Mouse (Mus musculus): ENCODE measurements around the gene Ctdspl. TPM values are rescaled to one million over a fixed set of nuclear protein-coding genes. Genes with fewer than 3 reads are reported as not detected.

The Ctdspl gene
- polyA plus RNA-seq, 1 experiment from 2014 or later, result 3.1 TPM

DNA sequence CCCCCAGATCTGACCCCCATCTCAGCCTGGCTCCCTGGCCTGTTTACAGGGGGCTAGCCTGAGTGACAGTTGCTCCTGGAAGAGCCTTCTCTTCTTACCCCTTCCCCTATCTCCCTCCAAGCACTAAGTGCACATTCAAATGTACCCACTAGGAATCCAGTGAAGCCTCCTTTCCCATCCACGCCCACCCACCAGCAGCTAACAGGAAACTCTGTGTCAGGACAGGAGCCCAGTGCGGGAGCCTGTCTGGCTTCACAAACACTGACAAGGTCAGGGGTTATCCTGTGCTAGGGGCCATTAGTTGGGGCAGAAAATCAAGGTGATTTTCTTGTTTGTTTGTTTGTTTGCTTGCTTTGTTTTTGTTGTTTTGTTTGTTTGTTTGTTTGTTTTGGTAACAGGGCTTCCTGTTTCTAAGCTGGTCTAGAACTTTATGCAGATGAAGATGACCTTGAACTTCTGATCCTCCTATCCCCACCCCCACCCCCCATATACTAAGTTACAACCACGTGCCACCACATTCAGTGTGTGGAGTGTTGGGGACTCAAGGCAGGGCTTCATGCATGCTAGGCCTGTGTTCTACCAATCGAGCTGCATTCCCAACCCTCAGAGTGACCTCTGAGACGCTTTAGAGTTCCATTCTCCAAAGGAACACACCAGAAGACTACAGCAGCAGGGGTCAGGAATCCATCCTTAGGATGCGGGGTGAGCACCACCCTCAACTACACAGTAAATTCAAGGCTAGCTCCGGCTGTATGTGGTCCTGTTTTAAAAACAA lies 156.6 kb downstream of the Ctdspl start:
- no peak overlapping the region for H3K27ac ChIP-seq
- H3K4me3 ChIP-seq (ENCODE audit: inconsistent target), result no peak overlapping the region
- H3K79me2 ChIP-seq (ENCODE audit: inconsistent target), result no peaks in the 10 kb centered on the region
- 89% methylated on average over 7 of the region's 7 CpGs for WGBS (ENCODE audit: missing documents)
- H3K36me3 ChIP-seq (ENCODE audit: inconsistent target), result no peaks in the 10 kb centered on the region

DNA sequence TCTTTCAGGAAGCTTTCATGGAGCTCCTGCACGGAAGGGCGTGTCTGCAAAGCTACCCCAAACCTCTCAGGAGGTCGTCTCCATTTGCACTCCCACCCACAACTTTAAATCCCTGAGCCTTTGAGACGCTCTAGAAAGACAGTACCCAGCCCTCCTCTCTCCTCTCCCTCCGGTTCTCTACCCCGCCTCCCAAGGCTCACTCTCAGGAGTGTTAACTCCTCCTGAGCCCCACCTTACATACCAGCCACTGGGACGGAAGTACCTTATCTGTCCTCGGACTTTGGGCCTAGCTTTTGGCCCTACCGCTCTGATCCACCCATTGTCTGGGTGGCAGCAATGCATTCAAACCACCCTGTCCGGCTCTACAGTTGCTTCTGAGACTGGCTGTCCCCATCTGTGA lies 157.7 kb downstream of the Ctdspl start:
- 93% methylated on average over 10 of the region's 10 CpGs for WGBS (ENCODE audit: missing documents)
- H3K4me3 ChIP-seq (ENCODE audit: inconsistent target), result no peak overlapping the region
- H3K79me2 ChIP-seq (ENCODE audit: inconsistent target), result no peaks in the 10 kb centered on the region
- no peak overlapping the region for H3K27ac ChIP-seq
- H3K36me3 ChIP-seq (ENCODE audit: inconsistent target), result no peaks in the 10 kb centered on the region

DNA sequence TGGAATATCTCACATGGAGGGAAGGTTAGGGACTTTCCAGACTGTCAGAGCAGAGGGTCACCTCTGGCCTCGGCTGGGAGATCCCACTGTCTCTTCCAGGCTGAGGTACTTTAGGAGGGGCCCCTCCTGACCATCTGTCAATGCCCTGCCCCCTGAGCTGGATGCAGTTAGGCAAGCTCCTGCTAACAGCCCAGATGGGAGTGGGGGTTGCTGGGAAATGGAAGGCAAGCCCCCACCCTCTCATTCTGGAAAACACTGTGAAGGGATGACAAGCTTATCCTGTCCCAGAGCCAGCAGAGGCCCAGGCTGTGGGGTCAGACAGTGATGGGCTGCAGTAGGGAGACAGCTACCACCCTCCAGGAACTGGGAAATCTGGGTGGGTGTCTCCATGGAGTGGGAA lies 160.2 kb downstream of the Ctdspl start:
- WGBS (ENCODE audit: missing documents), result 83% methylated on average over 1 of the region's 1 CpGs
- Histone ChIP-seq H3K36me3 (ENCODE audit: inconsistent target) (no peaks in the 10 kb centered on the region), H3K4me3 (ENCODE audit: inconsistent target) (no peak overlapping the region), H3K27ac (no peak overlapping the region), H3K79me2 (ENCODE audit: inconsistent target) (no peaks in the 10 kb centered on the region)

DNA sequence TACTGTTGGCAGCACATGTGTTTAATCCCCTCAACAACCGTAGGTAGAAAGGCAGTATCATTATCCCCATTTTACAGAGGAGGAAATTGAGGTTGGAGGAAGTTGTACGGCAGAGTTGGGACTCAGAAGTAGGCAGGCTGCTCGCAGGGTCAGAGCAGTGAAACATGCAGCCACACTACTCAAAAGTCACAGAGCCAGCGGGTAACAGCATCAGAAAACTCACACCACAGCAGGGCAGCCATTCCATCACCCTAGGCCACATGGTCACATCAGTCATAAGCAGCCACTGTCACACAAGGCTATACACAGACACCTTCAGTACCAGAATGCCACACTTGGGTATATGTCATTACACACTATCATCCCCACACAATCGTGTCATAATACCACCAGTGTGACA lies 161.1 kb downstream of the Ctdspl start:
- Histone ChIP-seq H3K36me3 (ENCODE audit: inconsistent target) (no peaks in the 10 kb centered on the region), H3K79me2 (ENCODE audit: inconsistent target) (no peaks in the 10 kb centered on the region), H3K27ac (no peak overlapping the region), H3K4me3 (ENCODE audit: inconsistent target) (no peak overlapping the region)
- 78% methylated on average over 5 of the region's 5 CpGs for WGBS (ENCODE audit: missing documents)

DNA sequence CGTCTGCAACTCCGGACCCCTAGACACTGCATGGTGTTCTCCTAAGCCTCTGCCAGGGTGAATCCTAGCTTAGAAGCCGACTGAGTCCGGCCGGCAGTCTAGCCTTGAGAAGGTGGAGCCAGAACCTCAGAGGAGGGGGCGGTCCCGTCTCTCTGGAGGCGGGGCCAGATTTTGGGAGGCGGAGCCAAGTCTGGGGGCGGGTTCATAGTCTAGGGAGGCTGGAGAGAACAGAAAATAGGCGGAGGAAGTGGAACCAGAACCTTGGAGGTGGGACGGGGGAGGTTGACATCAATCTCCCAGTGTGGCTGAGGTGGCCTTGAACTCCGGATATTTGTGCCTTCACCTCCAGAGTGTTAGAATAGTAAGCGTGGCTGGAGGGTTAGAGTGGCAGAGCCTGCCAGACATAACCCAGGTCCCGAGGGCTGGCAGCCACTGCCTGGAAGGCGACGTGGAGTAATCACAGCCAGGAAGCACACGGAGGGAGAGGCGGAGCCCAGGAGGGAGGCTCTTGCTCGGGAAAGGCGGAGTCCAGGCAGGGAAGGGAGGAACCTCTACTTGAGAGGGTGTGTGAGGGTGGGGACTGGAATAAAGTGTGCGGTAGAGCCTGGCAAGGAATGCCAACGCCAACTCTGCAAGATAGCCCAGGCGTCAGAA lies 162.0 kb downstream of the Ctdspl start:
- WGBS (ENCODE audit: missing documents), result 1% methylated on average over 24 of the region's 24 CpGs
- Histone ChIP-seq H3K27ac (peak overlapping the region; percentile 40), H3K36me3 (ENCODE audit: inconsistent target) (no peaks in the 10 kb centered on the region), H3K4me3 (ENCODE audit: inconsistent target) (peak overlapping the region; percentile 39), H3K79me2 (ENCODE audit: inconsistent target) (no peaks in the 10 kb centered on the region)

DNA sequence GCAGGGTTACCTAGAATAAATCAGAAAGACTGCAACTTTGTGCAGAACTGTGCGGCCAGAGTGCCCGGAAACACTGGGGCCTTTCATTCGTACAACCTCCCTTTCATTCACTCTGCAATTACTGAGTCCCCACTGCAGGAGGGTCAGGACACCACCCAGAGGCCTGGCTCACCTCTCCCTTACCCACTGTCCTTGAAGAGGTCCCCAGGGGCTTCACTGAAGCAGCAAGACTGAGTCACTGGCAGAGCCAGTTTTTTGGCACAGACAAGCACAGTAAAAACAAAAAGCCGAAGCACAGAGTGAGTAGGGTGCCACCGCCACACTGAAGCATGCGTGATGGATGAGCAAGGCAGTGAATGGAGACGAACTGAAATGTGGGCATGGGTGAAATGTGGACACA lies 163.2 kb downstream of the Ctdspl start:
- Histone ChIP-seq H3K4me3 (ENCODE audit: inconsistent target) (no peak overlapping the region), H3K79me2 (ENCODE audit: inconsistent target) (no peaks in the 10 kb centered on the region), H3K27ac (no peak overlapping the region), H3K36me3 (ENCODE audit: inconsistent target) (no peaks in the 10 kb centered on the region)
- 94% methylated on average over 7 of the region's 7 CpGs for WGBS (ENCODE audit: missing documents)

DNA sequence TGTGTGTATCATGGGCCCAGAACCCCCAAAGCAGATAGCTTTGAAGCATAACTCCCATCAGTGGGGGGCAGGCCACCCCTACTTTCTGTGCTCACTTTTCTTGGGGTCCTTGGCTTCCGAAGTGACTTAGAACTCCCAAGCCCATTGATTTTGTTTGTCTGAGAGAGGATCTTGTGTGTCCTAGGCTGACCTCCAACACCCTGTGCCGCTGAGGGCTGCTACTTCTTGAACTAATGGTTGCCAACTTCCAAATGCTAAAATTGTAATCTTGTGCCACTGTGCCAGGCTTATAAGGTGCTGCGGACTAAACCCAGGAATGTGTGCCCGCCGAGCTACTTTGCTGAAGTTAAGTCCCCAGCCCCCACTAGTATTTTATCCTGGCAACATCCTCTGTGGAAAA lies 164.2 kb downstream of the Ctdspl start:
- WGBS (ENCODE audit: missing documents), result 97% methylated on average over 5 of the region's 5 CpGs
- Histone ChIP-seq H3K79me2 (ENCODE audit: inconsistent target) (no peaks in the 10 kb centered on the region), H3K27ac (no peak overlapping the region), H3K4me3 (ENCODE audit: inconsistent target) (no peak overlapping the region), H3K36me3 (ENCODE audit: inconsistent target) (no peaks in the 10 kb centered on the region)

DNA sequence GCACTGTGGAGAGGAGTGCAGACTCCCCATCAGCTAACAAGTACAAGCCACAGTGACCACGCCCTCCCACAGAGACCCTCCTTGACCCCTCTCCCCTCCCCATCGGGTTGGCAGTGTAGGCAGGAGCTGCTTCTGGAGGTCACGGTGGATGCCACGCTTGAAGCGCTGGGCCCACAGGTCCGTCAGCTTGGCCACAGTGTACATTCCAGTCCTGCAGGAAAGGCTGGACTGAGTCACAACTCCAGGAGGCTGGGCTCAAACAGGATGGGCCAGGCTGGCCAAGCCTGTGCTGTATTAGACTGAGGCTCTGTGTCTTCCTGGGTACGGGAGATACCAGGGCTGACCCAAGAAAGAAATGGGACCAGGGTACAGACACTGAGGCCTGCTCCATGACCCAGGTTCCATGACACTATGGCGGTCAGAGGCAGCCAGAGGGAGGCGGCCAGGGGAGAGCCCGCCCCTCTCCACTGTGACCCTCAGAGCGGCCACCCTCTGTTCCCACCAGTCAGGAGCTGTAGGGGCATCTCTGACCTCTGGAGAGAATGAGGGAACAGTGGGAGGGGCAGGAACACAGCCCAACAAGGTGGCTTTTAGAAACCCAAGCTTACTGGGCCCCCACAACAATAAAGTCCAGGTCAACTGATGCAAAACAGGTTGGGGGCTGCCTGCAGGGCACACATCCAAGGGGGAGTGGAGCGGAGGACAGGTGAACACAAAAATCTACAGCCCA lies 165.5 kb downstream of the Ctdspl start:
- H3K4me3 ChIP-seq (ENCODE audit: inconsistent target), result no peak overlapping the region
- no peak overlapping the region for H3K27ac ChIP-seq
- WGBS (ENCODE audit: missing documents), result 89% methylated on average over 8 of the region's 12 CpGs
- no peaks in the 10 kb centered on the region for H3K79me2 ChIP-seq (ENCODE audit: inconsistent target)
- H3K36me3 ChIP-seq (ENCODE audit: inconsistent target), result no peaks in the 10 kb centered on the region

DNA sequence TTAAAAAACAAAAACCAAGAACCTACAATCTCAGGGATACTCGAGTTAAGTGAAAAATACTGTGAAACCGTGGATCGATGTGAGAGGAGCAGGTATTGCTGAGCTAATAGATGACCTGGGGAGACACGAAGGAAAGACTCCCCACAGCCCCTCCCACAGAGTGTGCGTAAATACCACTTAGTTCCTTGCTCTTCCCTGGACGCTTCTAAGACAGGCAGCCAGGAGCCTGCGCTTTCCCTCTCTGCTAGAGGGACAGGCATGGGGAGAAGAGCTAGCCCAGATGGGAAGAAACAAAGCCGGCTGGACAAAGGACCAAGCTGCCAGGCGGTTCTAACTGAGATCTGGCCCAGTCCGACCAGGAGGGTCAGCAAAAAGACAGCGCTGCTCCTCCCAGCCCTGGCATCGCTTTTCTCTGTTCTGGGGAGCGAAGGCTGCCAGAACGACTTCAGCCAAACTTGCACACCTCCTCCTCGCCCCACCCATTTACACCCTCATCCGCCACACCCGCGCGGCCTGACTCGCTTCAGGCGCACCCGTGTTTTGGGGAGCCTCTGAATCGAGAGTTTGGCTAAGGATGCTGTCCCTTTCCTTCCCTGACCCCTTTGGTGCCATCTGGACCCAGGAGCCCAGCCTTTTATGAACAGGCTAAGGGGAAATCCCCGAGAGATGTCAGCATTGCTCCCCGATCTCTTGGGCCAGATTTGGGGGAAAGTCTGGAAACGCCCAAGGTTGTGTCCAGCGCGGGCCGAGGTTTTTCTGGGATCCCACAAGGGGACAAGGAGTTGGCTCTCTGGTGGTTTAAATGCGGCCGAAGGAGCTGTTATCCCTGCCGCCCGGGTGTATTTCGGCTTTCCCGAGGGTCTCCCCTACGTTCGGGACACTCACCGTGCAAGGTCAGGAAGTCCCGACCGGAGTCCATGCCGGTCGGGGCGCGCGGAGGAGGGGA lies 166.5 kb downstream of the Ctdspl start:
- H3K36me3 ChIP-seq (ENCODE audit: inconsistent target), result no peaks in the 10 kb centered on the region
- H3K79me2 ChIP-seq (ENCODE audit: inconsistent target), result no peaks in the 10 kb centered on the region
- H3K27ac ChIP-seq, result no peak overlapping the region
- H3K4me3 ChIP-seq (ENCODE audit: inconsistent target), result peak overlapping the region; percentile 17
- WGBS (ENCODE audit: missing documents), result 6% methylated on average over 45 of the region's 45 CpGs

Other genes starting within 250 kb of the Ctdspl start
- 16.0 to 25.2 TPM (median 19.3 TPM) in 3 replicates for gene Vill, start 126.3 kb downstream of the Ctdspl start, polyA plus RNA-seq (2018)
- 0.42 to 0.81 TPM (median 0.52 TPM) in 3 replicates for gene Plcd1, start 167.0 kb downstream of the Ctdspl start, polyA plus RNA-seq (2018)
- 0.06 to 0.12 TPM (median 0.10 TPM) in 3 replicates for gene Dlec1, start 176.0 kb downstream of the Ctdspl start, polyA plus RNA-seq (2018)
- not detected in 3 replicates for gene Acaa1b, start 230.6 kb downstream of the Ctdspl start, polyA plus RNA-seq (2018)
- gene Gm47289, start 232.7 kb downstream of the Ctdspl start, polyA plus RNA-seq (2018), result not detected in 3 replicates